Mouse (Mus musculus): Measurements from ENCODE around the gene Prl. TPM values are rescaled to one million over a fixed set of nuclear protein-coding genes. Genes with fewer than 3 reads are reported as not detected.
"Not testable (repeated sequence)": the region's sequence is repeated elsewhere in the genome, so short reads cannot be mapped to it uniquely, and the experiment has no call there.

The Prl gene
- not detected in 3 replicates for total RNA-seq (2017)

GRCm38 (mm10) chr13:27057270-27057669 lies at the start of gene Prl:
Prl (plus strand) TSS chr13:27057570.
- ATAC-seq (replicated peaks; ENCODE audit: insufficient number of reproducible peaks, low FRiP score, low TSS enrichment, poor library complexity, severe bottlenecking), result no peak

- ATAC-seq (replicated peaks; ENCODE audit: insufficient number of reproducible peaks, low FRiP score, low TSS enrichment, poor library complexity, severe bottlenecking), result no peak
Measured at GRCm38 (mm10) chr13:27026614-27027013, 30.8 kb upstream of the Prl start.

- no peak for ATAC-seq (replicated peaks; ENCODE audit: insufficient number of reproducible peaks, low FRiP score, low TSS enrichment, poor library complexity, severe bottlenecking)
Measured at GRCm38 (mm10) chr13:27027376-27027775, 30.0 kb upstream of the Prl start.

GRCm38 (mm10) chr13:27028501-27029240 lies 28.7 kb upstream of the Prl start:
- ATAC-seq (replicated peaks; ENCODE audit: insufficient number of reproducible peaks, low FRiP score, low TSS enrichment, poor library complexity, severe bottlenecking), result no peak

GRCm38 (mm10) chr13:27031101-27031852 lies 26.1 kb upstream of the Prl start:
- no peak for ATAC-seq (replicated peaks; ENCODE audit: insufficient number of reproducible peaks, low FRiP score, low TSS enrichment, poor library complexity, severe bottlenecking)

- no peak for ATAC-seq (replicated peaks; ENCODE audit: insufficient number of reproducible peaks, low FRiP score, low TSS enrichment, poor library complexity, severe bottlenecking)
Measured at GRCm38 (mm10) chr13:27031853-27032240, 25.5 kb upstream of the Prl start.

GRCm38 (mm10) chr13:27032998-27033397 lies 24.4 kb upstream of the Prl start:
- ATAC-seq (replicated peaks; ENCODE audit: insufficient number of reproducible peaks, low FRiP score, low TSS enrichment, poor library complexity, severe bottlenecking), result no peak

GRCm38 (mm10) chr13:27042185-27042584 lies 15.2 kb upstream of the Prl start:
- no peak for ATAC-seq (replicated peaks; ENCODE audit: insufficient number of reproducible peaks, low FRiP score, low TSS enrichment, poor library complexity, severe bottlenecking)

GRCm38 (mm10) chr13:27043326-27043725 lies 14.0 kb upstream of the Prl start:
- no peak for ATAC-seq (replicated peaks; ENCODE audit: insufficient number of reproducible peaks, low FRiP score, low TSS enrichment, poor library complexity, severe bottlenecking)

- no peak for ATAC-seq (replicated peaks; ENCODE audit: insufficient number of reproducible peaks, low FRiP score, low TSS enrichment, poor library complexity, severe bottlenecking)
Measured at GRCm38 (mm10) chr13:27059177-27059576, 1.8 kb downstream of the Prl start.

GRCm38 (mm10) chr13:27093890-27094289 lies 36.5 kb downstream of the Prl start, which contains the start of gene Prl3d1:
Prl3d1 (plus strand) TSS chr13:27094190.
- ATAC-seq (replicated peaks; ENCODE audit: insufficient number of reproducible peaks, low FRiP score, low TSS enrichment, poor library complexity, severe bottlenecking), result not testable (repeated sequence)

Other genes starting within 250 kb of the Prl start
- not detected in 3 replicates for gene Prl3d1, start 36.6 kb downstream of the Prl start, total RNA-seq (2017)
- gene Prl3d2, start 64.1 kb downstream of the Prl start, total RNA-seq (2017), result not detected in 3 replicates
- not detected in 3 replicates for gene Prl3d3, start 99.2 kb downstream of the Prl start, total RNA-seq (2017)
- not detected in 3 replicates for gene Prl3c1, start 139.1 kb downstream of the Prl start, total RNA-seq (2017)
- not detected in 3 replicates for gene Prl3b1, start 184.3 kb downstream of the Prl start, total RNA-seq (2017)
- gene Prl3a1, start 201.9 kb downstream of the Prl start, total RNA-seq (2017), result not detected in 3 replicates